Mouse (Mus musculus): ENCODE measurements around the gene Cyth1. TPM values are rescaled to one million over a fixed set of nuclear protein-coding genes. Genes with fewer than 3 reads are reported as not detected.

Cyth1 gene
- polyA plus RNA-seq, 1 experiment from 2014 or later: 11.5 TPM

DNA sequence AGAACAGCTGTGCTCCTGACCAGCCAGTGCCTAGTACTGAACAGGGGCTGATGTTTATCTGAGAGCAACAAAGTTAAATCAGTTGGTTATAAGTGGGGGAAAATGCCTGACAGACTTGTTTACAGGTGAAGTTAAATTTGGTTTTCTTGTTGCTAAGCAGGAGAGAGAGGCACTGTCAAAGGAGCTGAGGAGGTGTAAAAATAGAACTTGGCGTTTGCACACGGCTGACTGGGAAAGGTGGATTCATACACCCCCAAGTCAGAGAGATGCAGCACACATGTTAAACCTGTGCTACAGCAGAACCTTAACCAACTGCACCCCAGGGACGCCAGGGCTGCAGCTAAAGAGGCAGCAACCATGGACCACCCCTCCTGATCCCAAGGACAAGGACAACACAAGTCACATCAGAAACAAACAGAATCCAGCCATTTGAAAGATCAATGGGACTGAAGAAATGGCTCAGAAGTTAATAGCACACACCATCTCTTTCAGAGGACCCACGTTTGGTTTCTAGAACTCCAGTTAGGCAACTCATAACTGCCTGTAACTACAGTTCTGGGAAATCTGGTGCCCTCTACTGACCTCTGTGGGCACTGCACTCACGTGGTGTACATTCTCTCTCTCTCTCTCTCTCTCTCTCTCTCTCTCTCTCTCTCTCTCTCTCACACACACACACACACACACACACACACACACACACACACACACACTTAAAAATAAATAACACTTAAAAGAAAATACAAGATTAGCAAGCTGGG is 96.8 kb downstream of the Cyth1 start:
- 88% methylated on average over 5 of the region's 5 CpGs for WGBS
- no peaks in the 10 kb centered on the region for H3K4me1 ChIP-seq (ENCODE audit: insufficient read depth)

GRCm38 (mm10) chr11:118150115-118150701 is 98.2 kb downstream of the Cyth1 start:
- TF ChIP-seq CTCF (IDR thresholded peaks at IDR 0.05; ENCODE audit: low read depth): no peak
- H3K4me3 ChIP-seq (ENCODE audit: low read depth, low read length): no peak overlapping the region
- no peak overlapping the region for H3K9ac ChIP-seq
- H3K27ac ChIP-seq (ENCODE audit: low read depth): peak overlapping the region; percentile 36; the same call in 1 of the 2 replicates
- H3K27me3 ChIP-seq (ENCODE audit: insufficient read depth, low read length): no peaks in the 10 kb centered on the region
- WGBS: 35% methylated on average over 9 of the region's 9 CpGs
- no peaks in the 10 kb centered on the region for H3K4me1 ChIP-seq (ENCODE audit: insufficient read depth)
- H3K4me2 ChIP-seq: no peak overlapping the region
- no peaks in the 10 kb centered on the region for H3K36me3 ChIP-seq (ENCODE audit: insufficient read depth)
- no peaks in the 10 kb centered on the region for H3K9me3 ChIP-seq (ENCODE audit: low read depth, low read length)
- DNase-seq: peak; percentile 85
- ATAC-seq (ENCODE audit: insufficient read depth): no peak

More for the DNA sequence above, 96.8 kb downstream of the Cyth1 start:
- H3K27me3 ChIP-seq (ENCODE audit: insufficient read depth, low read length): no peaks in the 10 kb centered on the region
- no peak overlapping the region for H3K9ac ChIP-seq
- H3K27ac ChIP-seq (ENCODE audit: low read depth): no peak overlapping the region
- H3K4me3 ChIP-seq (ENCODE audit: low read depth, low read length): no peak overlapping the region
- TF ChIP-seq CTCF (IDR thresholded peaks at IDR 0.05; ENCODE audit: low read depth): no peak
- DNase-seq (no peak), ATAC-seq (ENCODE audit: insufficient read depth) (no peak)
- no peaks in the 10 kb centered on the region for H3K36me3 ChIP-seq (ENCODE audit: insufficient read depth)
- H3K9me3 ChIP-seq (ENCODE audit: low read depth, low read length): no peaks in the 10 kb centered on the region
- H3K4me2 ChIP-seq: no peak overlapping the region

DNA sequence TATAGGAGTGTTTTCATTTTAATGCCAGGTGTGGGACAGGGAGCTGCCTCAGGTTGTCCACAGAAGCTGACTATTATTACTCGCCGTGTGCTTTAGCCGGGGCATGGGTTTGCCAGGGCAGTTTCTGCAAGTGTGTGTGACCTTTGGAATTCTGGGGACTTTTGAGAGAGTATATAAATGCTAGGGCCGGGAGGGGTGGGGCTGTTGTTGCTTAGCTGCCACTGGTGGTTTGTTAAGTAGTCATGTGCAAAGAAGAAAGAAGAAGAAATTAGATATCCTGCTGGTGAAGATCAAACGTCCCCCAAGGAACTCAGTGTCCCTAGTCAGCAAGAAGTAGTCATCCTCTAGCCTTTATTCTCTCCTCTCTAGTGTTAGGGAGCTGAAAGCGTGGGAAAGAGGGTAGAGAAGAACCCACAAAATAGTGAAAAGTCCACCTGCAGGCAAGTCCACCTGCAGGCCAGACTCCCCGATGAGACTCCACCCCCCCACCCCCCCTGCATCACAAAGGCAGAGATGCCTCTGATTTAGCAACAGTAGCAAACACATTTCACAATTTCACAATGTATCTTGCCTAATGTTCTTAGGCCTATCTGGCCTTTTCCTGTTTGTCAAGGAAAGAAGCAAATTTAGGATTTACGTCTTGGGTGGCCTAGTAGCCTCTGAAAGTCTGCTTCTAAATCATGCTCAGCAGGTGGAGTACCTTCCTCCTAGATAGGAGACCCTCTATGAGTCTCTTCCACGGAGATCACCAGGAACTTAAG is 100.3 kb downstream of the Cyth1 start:
- no peaks in the 10 kb centered on the region for H3K4me1 ChIP-seq (ENCODE audit: insufficient read depth)
- H3K4me2 ChIP-seq: no peak overlapping the region
- no peak overlapping the region for H3K4me3 ChIP-seq (ENCODE audit: low read depth, low read length)
- no peaks in the 10 kb centered on the region for H3K36me3 ChIP-seq (ENCODE audit: insufficient read depth)
- ATAC-seq (ENCODE audit: insufficient read depth) (no peak), DNase-seq (no peak)
- WGBS: 65% methylated on average over 9 of the region's 9 CpGs
- no peaks in the 10 kb centered on the region for H3K9me3 ChIP-seq (ENCODE audit: low read depth, low read length)
- no peaks in the 10 kb centered on the region for H3K27me3 ChIP-seq (ENCODE audit: insufficient read depth, low read length)
- TF ChIP-seq CTCF (IDR thresholded peaks at IDR 0.05; ENCODE audit: low read depth): no peak
- no peak overlapping the region for H3K27ac ChIP-seq (ENCODE audit: low read depth)
- no peak overlapping the region for H3K9ac ChIP-seq

DNA sequence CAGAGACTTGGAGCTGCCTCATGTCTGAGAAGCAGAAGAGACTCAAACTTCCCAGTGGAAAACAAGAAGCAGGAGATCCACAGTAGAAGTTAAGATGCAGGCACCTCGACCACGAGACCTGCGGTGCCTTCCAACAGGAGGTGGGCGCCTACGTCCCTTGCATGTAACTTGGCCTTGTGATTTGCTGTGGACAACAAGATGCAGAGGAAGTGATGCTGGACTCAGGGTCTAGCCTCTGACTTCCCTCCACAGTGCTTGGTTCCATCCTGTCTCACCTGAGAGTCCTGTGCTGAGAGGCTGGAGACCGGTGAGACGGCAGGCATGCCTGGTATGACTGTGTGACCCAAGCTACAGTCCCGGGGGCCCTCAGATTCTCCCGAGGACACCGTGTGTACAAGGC is 101.9 kb downstream of the Cyth1 start:
- no peak overlapping the region for H3K9ac ChIP-seq
- no peaks in the 10 kb centered on the region for H3K27me3 ChIP-seq (ENCODE audit: insufficient read depth, low read length)
- DNase-seq (no peak), ATAC-seq (ENCODE audit: insufficient read depth) (no peak)
- H3K4me3 ChIP-seq (ENCODE audit: low read depth, low read length): no peak overlapping the region
- no peak for TF ChIP-seq CTCF (IDR thresholded peaks at IDR 0.05; ENCODE audit: low read depth)
- no peaks in the 10 kb centered on the region for H3K4me1 ChIP-seq (ENCODE audit: insufficient read depth)
- H3K4me2 ChIP-seq: no peak overlapping the region; the same call in 1 of the 2 replicates
- WGBS: 87% methylated on average over 10 of the region's 10 CpGs
- no peaks in the 10 kb centered on the region for H3K9me3 ChIP-seq (ENCODE audit: low read depth, low read length)
- no peak overlapping the region for H3K27ac ChIP-seq (ENCODE audit: low read depth)
- no peaks in the 10 kb centered on the region for H3K36me3 ChIP-seq (ENCODE audit: insufficient read depth)

DNA sequence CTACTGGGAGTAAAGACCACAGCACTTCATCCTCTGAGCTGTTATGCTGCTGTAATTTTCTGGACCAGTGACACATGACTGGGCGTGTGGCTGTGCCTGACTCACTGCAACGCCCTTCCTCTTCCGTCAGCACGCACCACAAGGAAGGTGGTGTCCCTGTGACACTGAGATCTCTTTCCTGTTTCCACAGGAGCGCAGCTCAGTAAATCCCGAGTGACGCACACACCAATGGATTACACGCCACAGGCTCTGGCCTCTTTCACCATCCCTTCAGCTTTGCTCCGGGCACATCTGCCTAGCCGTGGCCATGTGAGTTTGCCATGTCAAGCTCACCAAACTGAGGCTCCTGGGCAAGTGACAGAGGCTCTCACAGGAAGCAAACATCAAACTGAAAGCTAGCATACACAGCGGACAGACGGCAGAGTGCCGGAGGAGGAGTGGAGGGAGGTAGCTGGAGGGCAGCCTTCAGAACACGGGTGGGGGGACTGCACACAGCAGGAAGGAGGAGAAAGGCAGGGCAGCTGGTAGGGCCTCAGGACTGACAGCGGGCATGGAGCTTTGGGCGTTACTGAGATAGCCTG is 102.5 kb downstream of the Cyth1 start:
- DNase-seq: peak; percentile 22
- peak overlapping the region; percentile 23; the same call in 1 of the 2 replicates for H3K9ac ChIP-seq
- no peak for TF ChIP-seq CTCF (IDR thresholded peaks at IDR 0.05; ENCODE audit: low read depth)
- no peak overlapping the region for H3K4me3 ChIP-seq (ENCODE audit: low read depth, low read length)
- H3K4me1 ChIP-seq (ENCODE audit: insufficient read depth): no peaks in the 10 kb centered on the region
- H3K27me3 ChIP-seq (ENCODE audit: insufficient read depth, low read length): no peaks in the 10 kb centered on the region
- ATAC-seq (ENCODE audit: insufficient read depth): no peak; the same call in 1 of the 2 replicates
- H3K9me3 ChIP-seq (ENCODE audit: low read depth, low read length): no peaks in the 10 kb centered on the region
- H3K27ac ChIP-seq (ENCODE audit: low read depth): 0 out of 2 replicates have a peak overlapping the region, but pooled peaks have one; percentile 15
- 55% methylated on average over 16 of the region's 16 CpGs for WGBS
- H3K4me2 ChIP-seq: peak overlapping the region; percentile 31
- H3K36me3 ChIP-seq (ENCODE audit: insufficient read depth): no peaks in the 10 kb centered on the region

DNA sequence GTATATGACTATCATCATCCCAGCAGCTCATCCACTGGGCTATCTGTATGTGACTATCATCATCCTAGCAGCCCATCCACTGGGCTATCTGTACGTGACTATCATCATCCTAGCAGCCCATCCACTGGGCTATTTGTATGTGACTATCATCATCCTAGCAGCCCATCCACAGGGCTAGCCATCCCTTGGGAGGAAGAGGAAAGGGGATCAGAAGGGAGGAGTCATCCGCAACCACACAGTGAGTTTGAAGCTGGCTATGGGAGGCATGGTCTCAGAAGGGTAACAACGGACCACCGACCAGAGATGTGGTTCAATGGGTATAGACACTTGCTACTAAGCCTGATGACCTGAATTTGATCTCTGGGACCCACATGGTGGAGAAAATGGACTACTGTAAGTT is 103.3 kb downstream of the Cyth1 start:
- no peaks in the 10 kb centered on the region for H3K27me3 ChIP-seq (ENCODE audit: insufficient read depth, low read length)
- H3K9ac ChIP-seq: no peak overlapping the region
- H3K36me3 ChIP-seq (ENCODE audit: insufficient read depth): no peaks in the 10 kb centered on the region
- H3K4me3 ChIP-seq (ENCODE audit: low read depth, low read length): no peak overlapping the region
- DNase-seq (no peak), ATAC-seq (ENCODE audit: insufficient read depth) (no peak)
- 92% methylated on average over 4 of the region's 4 CpGs for WGBS
- H3K9me3 ChIP-seq (ENCODE audit: low read depth, low read length): no peaks in the 10 kb centered on the region
- H3K4me1 ChIP-seq (ENCODE audit: insufficient read depth): no peaks in the 10 kb centered on the region
- no peak overlapping the region for H3K27ac ChIP-seq (ENCODE audit: low read depth)
- TF ChIP-seq CTCF (IDR thresholded peaks at IDR 0.05; ENCODE audit: low read depth): no peak
- no peak overlapping the region for H3K4me2 ChIP-seq

Data from lung, embryonic 14.5 days (tissue).